Mouse (Mus musculus) CH12.LX (cell line): Measurements from ENCODE around the gene Med20.

ENCODE experiments used
- BHLHE40 ChIP-seq: IDR thresholded peaks from 2 replicates; pipeline ENCODE4 v1.6.1; 2011; ENCODE audit warnings: mild to moderate bottlenecking, low read depth, low read length, improper control_type of control experiment
- CTCF ChIP-seq, 2 experiments: IDR thresholded peaks in 1 of 2; conservative IDR thresholded peaks in 1 of 2; 2 replicates each; pipeline ENCODE4 v1.5.1; 2011 to 2012; ENCODE audit warnings: low read depth in 2 of 2, low read length in 2 of 2, improper control_type of control experiment in 1 of 2, inconsistent platforms in 1 of 2, mild to moderate bottlenecking in 1 of 2, moderate library complexity in 1 of 2
- EP300 ChIP-seq: IDR thresholded peaks from 2 replicates; pipeline ENCODE4 v1.6.1; 2011; ENCODE audit warnings: low read length, improper control_type of control experiment
- JUND ChIP-seq: conservative IDR thresholded peaks from 2 replicates; pipeline ENCODE4 v1.6.1; 2011; ENCODE audit warnings: low read depth, low read length, improper control_type of control experiment
- MAFK ChIP-seq: IDR thresholded peaks from 2 replicates; pipeline ENCODE4 v1.6.1; 2011; ENCODE audit warnings: low read length, improper control_type of control experiment; ENCODE audit not compliant: insufficient replicate concordance
- NRF1 ChIP-seq: IDR thresholded peaks from 2 replicates; pipeline ENCODE4 v1.6.1; 2014; ENCODE audit warnings: low read depth, mild to moderate bottlenecking, inconsistent platforms, low read length, improper control_type of control experiment, moderate library complexity
- POLR2A ChIP-seq: IDR thresholded peaks from 2 replicates; pipeline ENCODE4 v1.6.1; 2011; ENCODE audit warnings: low read depth, mild to moderate bottlenecking, improper control_type of control experiment, low read length

- no peak for TF ChIP-seq JUND
- no peak for TF ChIP-seq MAFK
- TF ChIP-seq POLR2A: peak; percentile 3; the same call in 1 of the 2 replicates
- no peak for TF ChIP-seq EP300
- TF ChIP-seq NRF1: no peak
- no peak for TF ChIP-seq BHLHE40
- no peak for TF ChIP-seq CTCF (conservative IDR thresholded peaks at IDR 0.05 in 1 of 2, IDR thresholded peaks at IDR 0.05 in 1 of 2; ENCODE audit: low read depth in 2 of 2, low read length in 2 of 2)
Measured at GRCm38 (mm10) chr17:47599511-47600297, 11.7 kb upstream of the Med20 start.
